Mouse (Mus musculus) cerebellum, postnatal 10 days (tissue): ENCODE results near the gene Olfr221.

Experiments used
- DNase-seq, 2 experiments: peaks; one replicate each; pipeline ENCODE4 v3.0.0; 2021; ENCODE audit warnings: mixed read lengths in 2 of 2

Gene Olfr221

DNA sequence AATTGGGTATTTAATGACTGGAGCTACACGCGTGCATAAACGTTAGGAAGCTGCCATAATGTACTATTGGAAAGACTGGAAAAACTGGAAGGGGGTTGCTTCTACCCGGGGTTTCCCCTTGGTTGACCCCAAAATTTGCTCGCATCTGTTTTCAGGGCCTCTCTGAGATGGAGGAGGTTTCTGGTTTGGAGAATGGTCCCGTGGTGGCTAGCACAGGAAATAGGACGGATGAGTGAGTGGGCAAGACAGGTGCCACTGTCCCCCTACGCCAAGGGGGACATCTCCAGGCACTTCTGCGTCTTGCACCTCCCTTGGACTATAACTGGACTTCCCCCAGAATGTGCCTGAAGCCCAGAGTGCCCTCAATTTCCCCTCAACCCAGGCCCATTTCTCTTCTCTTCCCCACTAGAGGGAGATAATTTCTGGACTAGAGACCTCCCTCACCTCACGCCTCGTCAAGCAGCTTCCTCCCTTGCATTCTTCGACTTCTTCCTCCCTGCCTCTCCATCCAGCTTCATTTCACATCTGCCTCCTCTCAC, 23.1 kb downstream of the Olfr221 start:
- DNase-seq: no peak

DNA sequence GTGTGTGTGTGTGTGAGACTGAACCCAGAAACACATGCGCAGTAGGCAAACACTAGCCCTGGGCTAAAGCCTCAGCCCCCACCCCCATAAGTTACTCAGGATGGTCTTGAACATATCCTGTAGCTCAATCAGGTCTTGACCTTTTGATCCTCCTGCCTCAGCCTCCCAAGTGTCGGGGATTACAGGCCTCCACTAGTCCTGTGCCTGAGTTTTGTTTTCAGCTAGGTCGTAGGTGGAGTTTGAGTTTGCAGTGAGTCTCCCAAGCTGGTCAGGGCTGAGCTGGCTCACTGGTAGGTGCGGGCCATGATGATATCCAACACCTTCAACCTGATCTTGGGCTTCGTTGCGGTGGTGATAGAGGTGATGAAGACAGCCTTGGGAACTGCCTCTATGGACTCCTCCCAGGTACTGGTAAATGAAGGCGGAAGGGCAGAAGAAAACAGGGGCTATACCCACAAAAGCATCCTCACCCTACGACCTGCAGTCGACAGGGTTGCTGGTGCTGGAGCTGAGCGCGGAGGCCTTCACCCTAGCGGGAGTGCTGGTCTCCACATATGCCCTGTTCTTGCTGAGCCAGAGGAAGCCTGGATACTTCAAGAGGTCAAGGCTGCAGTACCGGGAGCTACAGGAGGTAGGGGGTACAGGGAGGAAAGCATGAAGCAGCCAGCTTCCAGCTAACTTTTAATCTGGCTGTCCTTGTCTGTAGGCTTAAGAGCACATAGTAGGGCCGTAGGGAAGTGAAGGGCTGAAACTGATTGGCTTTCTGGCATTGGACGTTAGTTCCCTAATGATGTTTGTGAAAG, 23.8 kb downstream of the Olfr221 start:
- DNase-seq: peak; percentile 13 to 34

GRCm38 (mm10) chr14:52017662-52018061, 24.6 kb downstream of the Olfr221 start:
- DNase-seq: peak in 1 of 2 experiments; percentile 24

GRCm38 (mm10) chr14:52016625-52017405, 25.4 kb downstream of the Olfr221 start:
- peak; percentile 47 to 56 for DNase-seq

- DNase-seq: peak in 1 of 2 experiments; percentile 35
Observed at GRCm38 (mm10) chr14:52015445-52016100, 26.7 kb downstream of the Olfr221 start, which contains the start of gene Tmem253. TSS of gene Tmem253 (plus strand) at chr14:52015658.

GRCm38 (mm10) chr14:52014761-52015311, 27.4 kb downstream of the Olfr221 start:
- DNase-seq: peak; percentile 77 to 82

DNA sequence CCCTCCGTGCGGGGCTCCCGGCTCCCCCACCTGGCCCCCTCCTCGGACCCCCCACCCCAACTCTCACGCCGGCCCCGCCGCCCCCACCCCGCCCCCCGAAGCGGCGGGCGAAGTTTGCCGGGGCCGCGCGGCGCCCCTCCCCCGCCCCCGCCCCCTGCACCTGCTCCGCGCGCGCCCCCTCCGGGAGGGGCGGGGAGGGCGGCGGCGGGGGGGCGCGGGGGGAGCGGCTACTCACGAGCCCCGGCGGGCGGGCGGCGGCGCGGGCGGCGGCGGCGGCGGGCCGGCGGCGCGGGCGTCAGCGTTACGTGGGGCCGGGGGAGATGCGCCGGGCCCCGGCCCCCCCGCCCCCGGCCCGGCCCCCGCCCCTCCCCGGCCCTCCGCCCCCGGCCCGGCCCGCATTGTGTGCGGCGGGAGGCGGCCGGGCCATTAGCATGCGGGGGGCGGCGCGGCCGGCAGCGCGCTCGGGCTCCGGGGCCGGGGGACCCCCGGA, 27.9 kb downstream of the Olfr221 start:
- DNase-seq: no peak

- DNase-seq: peak; percentile 74
Observed at GRCm38 (mm10) chr14:52013771-52014219, 28.5 kb downstream of the Olfr221 start.

- DNase-seq: peak in 1 of 2 experiments; percentile 33
Observed at GRCm38 (mm10) chr14:52013021-52013610, 29.1 kb downstream of the Olfr221 start.

DNA sequence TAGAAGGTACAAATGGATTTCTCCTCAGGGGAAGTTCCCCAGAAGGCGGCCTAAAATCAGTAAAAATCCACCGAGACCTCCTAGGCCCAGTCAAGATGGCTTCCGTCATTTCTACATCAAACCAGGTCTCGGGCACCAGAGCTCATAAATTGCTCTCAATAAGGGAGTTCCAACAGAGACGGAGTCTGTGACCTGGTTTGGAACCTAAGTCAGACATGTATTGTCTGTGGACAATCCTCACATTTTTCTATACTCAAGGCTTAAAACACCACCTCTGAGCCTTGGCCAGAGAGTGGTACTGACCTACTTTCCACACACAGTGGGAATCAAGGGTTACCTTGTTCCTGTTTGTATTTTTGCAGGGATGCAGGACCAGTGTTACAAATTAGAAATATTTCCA, 29.7 kb downstream of the Olfr221 start:
- peak in 1 of 2 experiments; percentile 25 for DNase-seq

- peak; percentile 86 to 88 for DNase-seq
Observed at GRCm38 (mm10) chr14:52012085-52012484, 30.2 kb downstream of the Olfr221 start.

GRCm38 (mm10) chr14:52011683-52012082, 30.6 kb downstream of the Olfr221 start:
- peak in 1 of 2 experiments; percentile 29 for DNase-seq

GRCm38 (mm10) chr14:52010446-52011111, 31.7 kb downstream of the Olfr221 start:
- DNase-seq: peak; percentile 95

- peak; percentile 22 to 51 for DNase-seq
Observed at GRCm38 (mm10) chr14:52009841-52010240, 32.4 kb downstream of the Olfr221 start.

DNA sequence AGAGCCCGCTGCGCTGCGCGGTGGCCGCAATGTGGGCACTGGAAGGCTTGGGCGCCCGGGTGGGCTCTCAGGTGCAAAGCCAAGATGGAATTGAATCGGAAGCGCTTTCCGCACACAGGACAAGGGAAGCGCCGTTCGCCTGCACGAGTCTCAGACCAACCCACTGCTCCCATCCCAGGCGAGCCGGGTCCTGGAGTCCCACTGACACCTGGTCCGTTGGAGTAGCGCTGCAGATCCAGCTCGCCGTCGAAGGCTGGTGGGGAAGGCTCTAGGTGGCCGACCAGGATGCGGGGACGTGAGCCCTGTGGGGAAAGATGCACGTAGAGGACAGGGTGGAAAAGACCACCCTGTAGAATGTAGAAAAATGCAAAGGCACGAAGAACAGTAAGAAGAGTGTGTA, 32.9 kb downstream of the Olfr221 start:
- peak in 1 of 2 experiments; percentile 46 for DNase-seq

- DNase-seq: peak; percentile 96 to 97
Observed at GRCm38 (mm10) chr14:52008321-52009203, 33.7 kb downstream of the Olfr221 start.

- DNase-seq: peak; percentile 29 to 30
Observed at GRCm38 (mm10) chr14:52006771-52007170, 35.5 kb downstream of the Olfr221 start.

- peak; percentile 53 to 61 for DNase-seq
Observed at GRCm38 (mm10) chr14:52006241-52006640, 36.0 kb downstream of the Olfr221 start.

- DNase-seq: no peak
Observed at GRCm38 (mm10) chr14:52005616-52006015, 36.6 kb downstream of the Olfr221 start.

DNA sequence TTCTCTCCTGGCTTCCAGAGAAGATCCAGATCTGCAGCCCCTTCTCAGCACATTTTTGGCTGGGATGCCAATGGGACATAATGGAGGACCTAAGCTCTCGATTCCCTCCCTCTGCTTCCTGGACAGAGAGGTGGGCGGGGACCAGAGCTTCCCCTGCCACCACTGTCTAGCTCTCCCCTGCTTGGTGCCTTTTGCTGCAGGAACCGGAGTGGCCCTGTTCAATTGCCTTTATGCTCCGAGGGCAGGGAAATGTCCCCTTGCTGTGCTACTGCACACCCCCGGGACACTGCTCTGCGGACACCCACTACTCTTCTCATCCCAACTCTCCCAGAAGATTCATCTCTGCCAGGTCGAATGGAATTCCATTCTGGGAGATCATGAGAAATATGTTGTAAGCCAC, 37.1 kb downstream of the Olfr221 start:
- peak in 1 of 2 experiments; percentile 18 for DNase-seq
